Mouse (Mus musculus) gastrocnemius, adult 2 months (tissue): ENCODE data around the gene Smpdl3b. TPM values are rescaled to one million over a fixed set of nuclear protein-coding genes. Genes with fewer than 3 reads are reported as not detected.
A peak's percentile ranks its signal among the peaks of the same experiment; 100 is the strongest.
"Not testable (repeated sequence)": the region's sequence is repeated elsewhere in the genome, so short reads cannot be mapped to it uniquely, and the experiment has no call there.

Experiments used
- DNase-seq: peaks from one replicate; pipeline ENCODE4 v3.0.0; 2022
- H3K27ac ChIP-seq: fragments of 200-600 bp; 2 replicates; pipeline ENCODE4 v1.8.1; 2022; ENCODE audit warnings: mild to moderate bottlenecking
- H3K4me3 ChIP-seq: fragments of 200-600 bp; 2 replicates; pipeline ENCODE4 v1.8.1; 2022; ENCODE audit warnings: mild to moderate bottlenecking, moderate library complexity
- CTCF ChIP-seq: fragments of 200-600 bp; IDR thresholded peaks from 2 replicates; pipeline ENCODE4 v1.8.1; 2022; ENCODE audit warnings: antibody characterized with exemption, mild to moderate bottlenecking, moderate library complexity
- intact Hi-C: fragments of 180-260 bp; cut with DNase I; formaldehyde crosslinking; loops from one replicate; pipeline ENCODE4 v1.15.1; 2025
- long read RNA-seq, 2 experiments: library from polyadenylated mRNA; stranded (forward); transcript quantifications; one replicate each; pipeline ENCODE4 v2.0.0; 2021
- total RNA-seq, 2 experiments: library from RNA; stranded (reverse); gene quantifications; 2 replicates each; pipeline ENCODE4 v1.2.3; 2021

The Smpdl3b gene
- total RNA-seq = under 1 TPM; 0.47 to 0.66 TPM
- long read RNA-seq, experiment 1, partial matches to known transcripts = 0 of 1 reads
- long read RNA-seq, experiment 1, other reads (novel, unspliced or antisense) = 0 of 1 reads
- long read RNA-seq, experiment 2 = 0 reads

- peak; percentile 64 for TF ChIP-seq CTCF
- Histone ChIP-seq H3K27ac (peak within 1 kb of the TSS; percentile 55; the same call in 1 of the 2 replicates), H3K4me3 (peak within 1 kb of the TSS; percentile 78)
- DNase-seq = peak; percentile 86
- intact Hi-C loops = no loop called here
These were observed at the start of gene Smpdl3b for GRCm38 (mm10) chr4:132756974-132757373. Gene Smpdl3b (minus strand): TSS chr4:132757252.

- Histone ChIP-seq H3K27ac (no peak overlapping the region), H3K4me3 (no peak overlapping the region)
- intact Hi-C loops = no loop called here
- TF ChIP-seq CTCF = no peak
- no peak for DNase-seq
These were observed 49.7 kb upstream of the Smpdl3b start for GRCm38 (mm10) chr4:132806620-132807191.

GRCm38 (mm10) chr4:132805599-132806197, 48.6 kb upstream of the Smpdl3b start:
- Histone ChIP-seq H3K27ac (no peak overlapping the region), H3K4me3 (no peak overlapping the region)
- intact Hi-C loops = no loop called here
- no peak for DNase-seq
- TF ChIP-seq CTCF = no peak

GRCm38 (mm10) chr4:132805146-132805545, 48.1 kb upstream of the Smpdl3b start:
- intact Hi-C loops = no loop called here
- no peak for TF ChIP-seq CTCF
- H3K27ac ChIP-seq = no peak overlapping the region
- DNase-seq = no peak
- no peak overlapping the region for H3K4me3 ChIP-seq

- no peak overlapping the region for H3K27ac ChIP-seq
- DNase-seq = no peak
- intact Hi-C loops = no loop called here
- no peak for TF ChIP-seq CTCF
- no peak overlapping the region for H3K4me3 ChIP-seq
These were observed 47.3 kb upstream of the Smpdl3b start for GRCm38 (mm10) chr4:132804331-132804730.

GRCm38 (mm10) chr4:132803876-132804275, 46.8 kb upstream of the Smpdl3b start:
- H3K27ac ChIP-seq = no peak overlapping the region
- no peak for TF ChIP-seq CTCF
- H3K4me3 ChIP-seq = no peak overlapping the region
- DNase-seq = no peak
- intact Hi-C loops = no loop called here

GRCm38 (mm10) chr4:132803212-132803611, 46.2 kb upstream of the Smpdl3b start:
- no peak for DNase-seq
- no peak overlapping the region for H3K4me3 ChIP-seq
- no peak for TF ChIP-seq CTCF
- peak overlapping the region; percentile 73; the same call in 1 of the 2 replicates for H3K27ac ChIP-seq
- intact Hi-C loops = no loop called here

- intact Hi-C loops = no loop called here
- Histone ChIP-seq H3K4me3 (peak overlapping the region; percentile 40), H3K27ac (peak overlapping the region; percentile 82)
- DNase-seq = peak; percentile 48
- TF ChIP-seq CTCF = no peak
These were observed 45.2 kb upstream of the Smpdl3b start for GRCm38 (mm10) chr4:132802171-132802637.

GRCm38 (mm10) chr4:132801176-132802077, 44.4 kb upstream of the Smpdl3b start:
- intact Hi-C loops = no loop called here
- H3K27ac ChIP-seq = peak overlapping the region; percentile 82
- H3K4me3 ChIP-seq = no peak overlapping the region
- TF ChIP-seq CTCF = no peak
- DNase-seq = no peak

- DNase-seq = no peak
- H3K27ac ChIP-seq = no peak overlapping the region
- no peak overlapping the region for H3K4me3 ChIP-seq
- TF ChIP-seq CTCF = no peak
- intact Hi-C loops = no loop called here
These were observed 42.8 kb upstream of the Smpdl3b start for GRCm38 (mm10) chr4:132799845-132800244.

GRCm38 (mm10) chr4:132798666-132799065, 41.6 kb upstream of the Smpdl3b start:
- intact Hi-C loops, DNase-seq, H3K27ac ChIP-seq, H3K4me3 ChIP-seq: not testable (repeated sequence)

- Histone ChIP-seq H3K4me3 (no peak overlapping the region), H3K27ac (no peak overlapping the region)
- TF ChIP-seq CTCF = no peak
- no peak for DNase-seq
- intact Hi-C loops = no loop called here
These were observed 41.0 kb upstream of the Smpdl3b start for GRCm38 (mm10) chr4:132798028-132798427.

- intact Hi-C loops = no loop called here
- Histone ChIP-seq H3K4me3 (no peak overlapping the region), H3K27ac (no peak overlapping the region)
- TF ChIP-seq CTCF = no peak
- DNase-seq = no peak
These were observed 40.4 kb upstream of the Smpdl3b start for GRCm38 (mm10) chr4:132797461-132797860.
